Mouse (Mus musculus): ENCODE results near the gene Nr2e1. TPM values are rescaled to one million over a fixed set of nuclear protein-coding genes. Genes with fewer than 3 reads are reported as not detected.

Nr2e1 gene
- polyA plus RNA-seq, 1 experiment, result not detected

DNA sequence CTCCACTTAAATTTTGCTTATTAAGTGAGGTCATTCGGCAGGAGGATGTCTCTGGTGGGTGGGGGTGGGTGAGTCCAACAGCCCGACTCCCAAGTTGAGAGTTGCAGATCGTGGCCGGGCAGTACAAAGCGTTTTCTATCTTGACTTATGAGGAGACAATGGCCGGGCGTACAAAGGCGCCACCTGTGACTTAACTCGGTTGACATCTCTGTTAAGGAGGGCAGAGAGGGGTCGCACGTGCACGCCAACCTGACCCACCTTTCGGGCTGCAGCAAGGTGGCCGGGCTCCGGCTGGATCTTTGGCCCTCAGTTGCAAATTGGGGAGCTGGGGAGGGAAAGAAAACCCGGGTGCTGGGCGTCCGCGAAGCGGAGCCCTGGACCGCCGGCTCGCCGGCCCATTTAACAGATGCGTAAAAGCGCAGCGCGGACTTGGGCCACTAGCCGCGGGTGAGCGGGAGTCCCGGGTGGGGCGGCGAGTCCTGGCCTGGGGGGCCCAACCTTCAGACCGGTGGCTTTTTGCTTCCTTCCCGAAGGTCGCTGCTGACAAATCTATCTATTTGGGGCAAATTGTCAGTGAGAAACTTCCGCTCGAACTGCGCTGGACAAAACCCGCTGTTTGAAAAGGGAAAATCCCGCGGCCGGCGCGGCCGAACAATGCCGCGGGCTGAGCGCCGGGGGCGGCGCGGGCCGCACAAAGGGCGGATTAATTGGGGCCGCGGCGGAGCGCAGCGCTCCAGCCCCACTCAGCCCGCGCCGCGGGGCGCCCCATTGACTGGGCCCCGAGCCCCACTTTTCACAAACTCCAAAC is 8.0 kb upstream of the Nr2e1 start:
- WGBS, result 1% methylated on average over 67 of the region's 67 CpGs
- TF ChIP-seq CTCF (IDR thresholded peaks at IDR 0.05; ENCODE audit: insufficient read depth, low read depth, low read length) (no peak), POLR2A (IDR thresholded peaks at IDR 0.05; ENCODE audit: insufficient read depth, low read depth, low read length) (no peak)

DNA sequence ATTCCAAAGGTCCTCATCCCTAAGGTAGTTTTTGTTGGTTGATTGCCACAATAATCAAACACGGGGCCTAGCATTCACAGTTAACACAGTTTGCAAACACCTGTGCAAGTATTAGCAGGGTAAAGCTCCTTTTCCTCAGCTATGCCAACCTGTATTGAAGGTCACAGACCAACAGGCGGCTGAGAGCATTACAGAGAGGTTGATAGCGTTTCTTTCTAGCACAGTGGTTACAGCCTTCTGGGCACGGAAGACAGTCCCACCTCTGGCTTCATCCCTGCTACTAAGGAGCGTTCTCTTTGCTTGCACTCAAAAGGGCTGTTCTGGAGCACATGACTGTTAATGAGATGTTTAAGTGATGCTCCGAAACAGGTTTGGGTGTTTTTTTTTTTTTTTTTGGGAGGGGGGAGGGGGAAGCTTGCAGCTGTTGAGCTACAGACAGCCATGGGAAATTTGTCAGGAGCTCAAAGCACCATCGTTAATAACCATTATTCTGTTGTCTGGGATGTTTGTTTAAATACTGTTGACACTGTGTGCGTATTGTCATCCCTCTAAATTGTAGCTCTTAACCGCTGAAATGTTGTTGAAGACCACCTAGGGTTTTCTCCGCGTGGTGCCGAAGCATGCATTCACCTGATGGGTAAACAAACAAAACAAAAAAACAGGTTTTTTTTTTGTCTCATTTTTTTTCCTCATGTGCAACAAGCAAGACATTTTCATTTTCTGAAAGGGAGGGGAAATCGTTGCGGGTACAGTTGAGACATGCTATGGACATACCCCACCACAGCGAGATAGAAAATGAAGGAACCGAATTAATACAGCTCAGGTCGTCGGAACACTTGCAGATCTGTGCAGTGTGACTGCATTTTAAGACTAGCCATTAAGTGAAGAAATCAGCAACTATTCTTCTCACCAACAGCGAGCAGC is 7.1 kb upstream of the Nr2e1 start:
- 18% methylated on average over 19 of the region's 19 CpGs for WGBS
- Histone ChIP-seq H3K4me1 (ENCODE audit: control insufficient read depth, insufficient read depth, low read length) (peaks cover 8% of the 10 kb centered on the region), H3K27ac (ENCODE audit: insufficient read depth, low read depth, low read length) (no peak overlapping the region), H3K4me3 (ENCODE audit: insufficient read depth, low read depth, low read length) (no peak overlapping the region)
- TF ChIP-seq POLR2A (IDR thresholded peaks at IDR 0.05; ENCODE audit: insufficient read depth, low read depth, low read length) (no peak), CTCF (IDR thresholded peaks at IDR 0.05; ENCODE audit: insufficient read depth, low read depth, low read length) (no peak)

More for the DNA sequence above, 8.0 kb upstream of the Nr2e1 start:
- Histone ChIP-seq H3K27ac (ENCODE audit: insufficient read depth, low read depth, low read length) (no peak overlapping the region), H3K4me3 (ENCODE audit: insufficient read depth, low read depth, low read length) (no peak overlapping the region), H3K4me1 (ENCODE audit: control insufficient read depth, insufficient read depth, low read length) (peaks cover 8% of the 10 kb centered on the region; the same call in 1 of the 2 replicates)

DNA sequence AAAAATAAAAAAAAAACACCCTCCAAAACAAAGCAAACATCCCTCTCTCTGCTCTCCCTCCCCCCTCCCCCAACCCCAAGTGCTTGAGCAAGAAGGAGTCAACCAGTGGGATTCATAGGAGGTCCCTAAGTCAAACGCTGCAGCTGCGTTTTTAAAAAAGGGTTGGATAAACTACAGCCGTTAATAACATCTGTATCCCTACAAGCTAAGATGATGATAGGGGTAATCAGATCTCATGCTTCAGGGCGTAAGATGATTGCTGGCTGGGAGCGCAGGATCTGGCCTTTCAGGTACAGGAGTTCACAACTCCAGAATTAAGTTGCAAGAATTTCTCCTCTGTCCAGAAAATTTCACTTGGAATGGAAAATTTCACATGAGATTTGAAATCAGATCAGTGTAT is 6.1 kb upstream of the Nr2e1 start:
- 32% methylated on average over 5 of the region's 5 CpGs for WGBS
- H3K4me3 ChIP-seq (ENCODE audit: insufficient read depth, low read depth, low read length), result no peak overlapping the region
- H3K4me1 ChIP-seq (ENCODE audit: control insufficient read depth, insufficient read depth, low read length), result peaks cover 8% of the 10 kb centered on the region
- no peak for TF ChIP-seq POLR2A (IDR thresholded peaks at IDR 0.05; ENCODE audit: insufficient read depth, low read depth, low read length)
- TF ChIP-seq CTCF (IDR thresholded peaks at IDR 0.05; ENCODE audit: insufficient read depth, low read depth, low read length), result no peak
- no peak overlapping the region for H3K27ac ChIP-seq (ENCODE audit: insufficient read depth, low read depth, low read length)

DNA sequence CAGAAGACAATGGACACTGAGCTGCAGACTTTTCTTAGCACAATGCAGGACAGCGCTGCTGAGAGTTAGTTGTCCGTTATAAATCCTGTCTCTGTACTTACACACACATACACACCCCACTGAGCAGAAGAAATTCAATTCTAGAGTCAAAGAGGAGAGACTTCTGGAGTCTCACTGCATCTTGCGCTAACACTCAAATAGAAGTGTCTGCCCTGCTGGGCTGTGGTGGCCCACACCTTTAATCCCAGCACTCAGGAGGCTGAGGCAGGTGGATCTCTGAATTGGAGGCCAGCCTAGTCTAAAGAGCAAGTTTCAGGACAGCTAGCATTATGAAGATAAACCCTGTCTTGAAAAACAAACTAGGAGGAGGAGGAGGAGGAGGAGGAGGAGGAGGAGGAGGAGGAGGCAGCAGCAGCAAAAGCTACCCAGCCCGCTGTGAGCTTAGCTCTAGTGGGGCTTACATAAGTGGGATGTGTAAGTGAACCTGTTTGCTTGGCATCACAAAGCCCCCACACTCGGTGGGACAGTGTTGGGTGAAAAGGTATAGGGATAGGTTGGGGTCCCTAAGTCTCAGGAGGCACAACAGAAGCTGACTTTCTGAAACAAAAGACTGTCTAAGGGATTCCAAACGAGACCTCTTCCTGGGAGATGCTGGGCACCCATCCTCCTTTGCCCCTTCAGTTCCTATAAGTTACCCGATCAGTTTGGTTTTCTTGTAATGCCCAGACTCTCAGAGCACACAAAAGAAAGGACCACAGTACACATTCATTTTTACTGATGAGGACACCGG is 4.7 kb upstream of the Nr2e1 start:
- Histone ChIP-seq H3K27ac (ENCODE audit: insufficient read depth, low read depth, low read length) (no peak overlapping the region), H3K4me3 (ENCODE audit: insufficient read depth, low read depth, low read length) (no peak overlapping the region), H3K4me1 (ENCODE audit: control insufficient read depth, insufficient read depth, low read length) (peaks cover 20% of the 10 kb centered on the region)
- no peak for TF ChIP-seq POLR2A (IDR thresholded peaks at IDR 0.05; ENCODE audit: insufficient read depth, low read depth, low read length)
- no peak for TF ChIP-seq CTCF (IDR thresholded peaks at IDR 0.05; ENCODE audit: insufficient read depth, low read depth, low read length)
- WGBS, result 73% methylated on average over 8 of the region's 8 CpGs

DNA sequence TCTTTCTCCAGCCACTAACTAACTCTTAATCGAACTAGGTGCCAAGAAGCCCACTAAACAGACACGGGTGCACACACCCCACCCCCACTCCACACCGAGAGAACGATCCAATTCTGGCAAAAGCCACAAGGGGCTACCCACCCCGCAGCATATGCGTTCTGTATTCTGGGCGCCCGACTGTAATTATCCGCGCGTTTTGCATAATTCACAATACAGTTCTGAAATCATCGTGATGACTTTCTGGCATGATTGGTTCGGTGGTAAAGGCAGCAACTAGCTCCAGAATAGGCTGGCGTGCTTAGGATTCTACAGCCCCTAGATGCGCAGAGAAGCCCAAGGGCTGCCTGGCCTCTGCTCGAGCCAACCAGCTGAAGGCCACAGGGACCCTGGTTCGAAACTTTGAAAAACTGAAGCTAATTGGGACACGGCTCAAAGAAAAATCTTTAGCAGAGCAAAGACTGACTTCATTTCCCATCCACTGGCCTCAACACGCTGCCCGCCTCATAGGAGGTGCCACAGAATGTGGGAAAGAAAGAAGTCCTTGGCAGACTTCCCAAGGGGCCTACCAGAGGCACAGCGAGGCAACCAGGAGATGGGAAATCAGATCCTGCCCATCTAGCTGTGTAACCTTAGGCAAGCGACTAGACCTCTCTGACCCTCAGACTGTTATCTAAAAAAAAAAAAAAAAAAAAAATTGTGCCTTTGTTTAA is 2.3 kb upstream of the Nr2e1 start:
- peaks cover 21% of the 10 kb centered on the region for H3K4me1 ChIP-seq (ENCODE audit: control insufficient read depth, insufficient read depth, low read length)
- WGBS, result 21% methylated on average over 22 of the region's 22 CpGs
- no peak for TF ChIP-seq CTCF (IDR thresholded peaks at IDR 0.05; ENCODE audit: insufficient read depth, low read depth, low read length)
- TF ChIP-seq POLR2A (IDR thresholded peaks at IDR 0.05; ENCODE audit: insufficient read depth, low read depth, low read length), result no peak
- H3K27ac ChIP-seq (ENCODE audit: insufficient read depth, low read depth, low read length), result no peak overlapping the region
- H3K4me3 ChIP-seq (ENCODE audit: insufficient read depth, low read depth, low read length), result no peak overlapping the region

DNA sequence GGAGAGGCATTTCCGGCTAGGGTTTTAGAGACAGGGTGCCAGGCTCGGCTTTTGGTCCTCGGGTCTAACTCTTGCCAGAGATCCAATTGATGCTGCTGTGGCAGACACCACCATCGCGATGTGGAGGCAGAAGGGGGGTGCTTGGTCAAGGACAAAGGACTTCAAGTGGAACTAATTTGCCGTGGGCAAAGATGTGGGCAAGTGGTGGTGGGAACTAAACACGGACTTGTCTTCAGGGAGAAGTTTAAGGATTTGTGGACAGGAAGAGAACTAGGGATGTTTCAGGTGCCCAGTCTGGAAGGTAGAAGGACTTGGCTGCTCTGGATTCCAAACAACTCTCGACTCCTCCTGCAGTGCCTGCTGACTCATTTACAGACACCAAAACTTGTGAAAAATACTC is 1.7 kb upstream of the Nr2e1 start:
- peaks cover 21% of the 10 kb centered on the region for H3K4me1 ChIP-seq (ENCODE audit: control insufficient read depth, insufficient read depth, low read length)
- H3K4me3 ChIP-seq (ENCODE audit: insufficient read depth, low read depth, low read length), result no peak overlapping the region
- WGBS, result 7% methylated on average over 8 of the region's 8 CpGs
- H3K27ac ChIP-seq (ENCODE audit: insufficient read depth, low read depth, low read length), result no peak overlapping the region
- no peak for TF ChIP-seq CTCF (IDR thresholded peaks at IDR 0.05; ENCODE audit: insufficient read depth, low read depth, low read length)
- TF ChIP-seq POLR2A (IDR thresholded peaks at IDR 0.05; ENCODE audit: insufficient read depth, low read depth, low read length), result no peak

DNA sequence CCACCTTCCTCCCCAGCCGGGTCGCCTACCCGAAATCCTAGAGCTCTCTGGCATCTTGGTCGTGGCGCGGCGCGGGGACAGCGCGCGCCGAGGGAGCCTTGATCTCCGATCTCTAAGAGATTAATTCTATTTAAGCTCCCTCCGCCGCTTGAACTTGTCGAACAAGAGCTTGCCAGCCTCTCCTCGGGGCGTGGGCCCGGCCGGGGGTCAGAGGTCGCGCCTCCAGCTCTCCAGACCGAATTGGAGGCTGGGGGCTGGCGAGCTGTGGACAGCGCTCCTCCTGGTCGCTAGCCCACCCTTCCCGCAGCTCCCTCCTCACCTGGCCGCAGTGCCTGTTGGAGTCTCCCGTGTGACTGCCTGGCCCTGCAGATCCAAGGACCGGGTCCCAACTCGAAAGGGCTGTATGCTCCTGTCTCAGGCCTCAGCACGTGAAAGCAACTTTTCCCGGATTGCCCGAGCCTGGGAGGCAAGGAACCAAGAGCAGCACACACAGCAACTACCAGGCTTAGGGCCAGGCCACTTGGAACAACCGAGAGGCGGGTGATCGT is 1.1 kb upstream of the Nr2e1 start:
- Histone ChIP-seq H3K27ac (ENCODE audit: insufficient read depth, low read depth, low read length) (no peak overlapping the region), H3K4me1 (ENCODE audit: control insufficient read depth, insufficient read depth, low read length) (peaks cover 23% of the 10 kb centered on the region), H3K4me3 (ENCODE audit: insufficient read depth, low read depth, low read length) (peak overlapping the region; percentile 14; the same call in 1 of the 2 replicates)
- TF ChIP-seq POLR2A (IDR thresholded peaks at IDR 0.05; ENCODE audit: insufficient read depth, low read depth, low read length) (0 out of 2 replicates have a peak, but pooled peaks have one; percentile 14), CTCF (IDR thresholded peaks at IDR 0.05; ENCODE audit: insufficient read depth, low read depth, low read length) (no peak)
- 2% methylated on average over 37 of the region's 37 CpGs for WGBS

Data from olfactory bulb, adult 2 months (tissue).